Mouse (Mus musculus): ENCODE results near the gene Nufip2. TPM values are rescaled to one million over a fixed set of nuclear protein-coding genes. Genes with fewer than 3 reads are reported as not detected.
"Not testable (repeated sequence)": the region's sequence is repeated elsewhere in the genome, so short reads cannot be mapped to it uniquely, and the experiment has no call there.

Nufip2 gene
- total RNA-seq, 2 experiments from 2014 or later = 38.0 to 42.0 TPM

DNA sequence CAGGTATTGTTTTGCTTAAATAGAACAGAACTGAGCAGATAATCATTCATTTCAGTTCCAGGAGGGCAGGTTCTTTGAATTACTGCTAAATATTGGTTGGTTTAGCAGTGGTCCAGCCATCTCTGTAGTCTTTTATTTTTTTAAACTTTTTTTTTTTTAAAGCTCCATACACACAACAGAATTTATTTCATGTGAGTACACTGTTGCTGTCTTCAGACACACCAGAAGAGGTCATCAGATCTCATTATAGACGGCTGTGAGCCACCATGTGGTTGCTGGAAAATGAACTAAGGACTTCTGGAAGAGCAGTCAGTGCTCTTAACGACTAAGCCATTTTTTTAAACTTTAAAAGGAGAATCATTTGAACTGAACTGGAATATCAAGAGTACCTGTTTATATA lies 11.3 kb downstream of the Nufip2 start:
- no peak for DNase-seq
- intact Hi-C loops (cut with DNase I; ENCODE audit: low total_unique reads) = no loop called here

- no peak for DNase-seq
- intact Hi-C loops (cut with DNase I; ENCODE audit: low total_unique reads) = no loop called here
Observed at GRCm38 (mm10) chr11:77705920-77706319, 20.0 kb downstream of the Nufip2 start.

GRCm38 (mm10) chr11:77709039-77709438 lies 23.1 kb downstream of the Nufip2 start:
- DNase-seq = no peak
- intact Hi-C loops (cut with DNase I; ENCODE audit: low total_unique reads) = no loop called here

- intact Hi-C loops (cut with DNase I; ENCODE audit: low total_unique reads) = no loop called here
- no peak for DNase-seq
Observed at GRCm38 (mm10) chr11:77713736-77714135, 27.8 kb downstream of the Nufip2 start.

- intact Hi-C loops (cut with DNase I; ENCODE audit: low total_unique reads) = no loop called here
- no peak for DNase-seq
Observed at GRCm38 (mm10) chr11:77719055-77719454, 33.1 kb downstream of the Nufip2 start.

- intact Hi-C loops (cut with DNase I; ENCODE audit: low total_unique reads) = no loop called here
- DNase-seq = no peak
Observed at GRCm38 (mm10) chr11:77721389-77721788, 35.4 kb downstream of the Nufip2 start.

GRCm38 (mm10) chr11:77724766-77725165 lies 38.8 kb downstream of the Nufip2 start:
- no peak for DNase-seq
- intact Hi-C loops (cut with DNase I; ENCODE audit: low total_unique reads) = no loop called here

DNA sequence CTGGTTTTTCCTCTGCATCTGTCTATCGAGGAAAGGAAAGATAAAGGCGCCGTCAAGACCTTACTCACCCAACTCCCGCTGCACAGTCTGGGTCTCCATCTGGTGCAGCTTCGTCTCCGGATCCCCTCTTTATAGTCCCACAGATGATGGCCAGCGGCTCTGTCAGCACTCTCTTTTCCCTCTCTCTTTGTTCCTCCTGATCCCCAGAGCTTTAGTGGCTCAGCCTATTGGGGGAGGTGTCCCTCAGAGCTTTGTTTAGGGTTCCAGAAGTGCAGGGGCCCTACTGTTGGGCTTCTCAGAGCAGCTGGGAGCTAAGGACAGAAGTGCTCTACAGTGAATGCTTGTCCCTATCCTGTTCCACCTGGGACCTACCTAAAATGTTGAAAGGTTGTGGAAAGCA lies 39.2 kb downstream of the Nufip2 start, which contains the start of gene Cryba1:
Cryba1 (minus strand) TSS at position 101 of the 400 bp plus-strand sequence.
- intact Hi-C loops (cut with DNase I; ENCODE audit: low total_unique reads) = no loop called here
- no peak for DNase-seq

DNA sequence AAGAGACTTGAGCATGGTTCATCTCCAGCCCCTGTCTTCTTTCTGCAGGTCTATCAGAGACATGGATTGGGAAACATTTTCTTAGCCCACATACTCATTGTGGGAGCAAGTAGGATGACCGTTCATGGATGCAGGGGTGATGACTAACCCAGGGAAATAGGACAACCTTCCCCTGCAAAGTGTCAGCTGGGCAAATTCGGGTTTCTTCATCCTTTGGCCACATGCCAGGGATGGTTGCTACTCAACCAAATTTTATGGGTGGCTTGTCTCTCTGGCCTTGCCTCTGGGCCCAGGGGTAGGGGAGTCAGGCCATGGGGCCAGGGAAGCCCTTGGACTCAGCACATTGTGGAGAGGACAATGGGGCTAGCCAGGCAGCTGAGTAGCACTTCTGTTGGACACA lies 42.6 kb downstream of the Nufip2 start:
- intact Hi-C loops (cut with DNase I; ENCODE audit: low total_unique reads) = no loop called here
- DNase-seq = no peak

- peak; percentile 86 for DNase-seq
- intact Hi-C loops (cut with DNase I; ENCODE audit: low total_unique reads) = no loop called here
Observed at GRCm38 (mm10) chr11:77737289-77737688, 51.3 kb downstream of the Nufip2 start.

DNA sequence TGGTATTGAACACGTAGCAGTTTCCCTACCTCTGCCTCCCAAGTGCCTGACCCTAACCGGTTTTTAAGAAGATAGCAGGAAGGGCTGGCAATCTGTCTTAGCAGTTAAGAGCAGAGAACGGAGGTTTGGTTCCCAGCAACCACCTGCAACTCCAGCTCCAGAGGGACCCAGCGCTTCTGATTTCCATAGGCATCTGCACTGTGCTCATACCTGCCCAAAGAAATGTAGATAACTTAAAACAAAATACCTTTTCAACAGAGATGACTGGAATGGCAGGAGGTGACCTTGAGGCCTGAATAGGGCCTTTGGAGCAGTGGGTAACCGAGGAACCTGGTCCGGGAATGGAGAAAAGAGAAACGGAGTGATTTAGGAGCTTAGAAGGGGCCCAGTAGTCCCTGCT lies 52.6 kb downstream of the Nufip2 start:
- intact Hi-C loops (cut with DNase I; ENCODE audit: low total_unique reads) = no loop called here

GRCm38 (mm10) chr11:77743966-77744365 lies 58.0 kb downstream of the Nufip2 start:
- intact Hi-C loops (cut with DNase I; ENCODE audit: low total_unique reads) = no loop called here
- no peak for DNase-seq

More for the DNA sequence above, 52.6 kb downstream of the Nufip2 start:
- no peak for DNase-seq

GRCm38 (mm10) chr11:77746652-77747051 lies 60.7 kb downstream of the Nufip2 start:
- DNase-seq = no peak
- intact Hi-C loops (cut with DNase I; ENCODE audit: low total_unique reads) = no loop called here

DNA sequence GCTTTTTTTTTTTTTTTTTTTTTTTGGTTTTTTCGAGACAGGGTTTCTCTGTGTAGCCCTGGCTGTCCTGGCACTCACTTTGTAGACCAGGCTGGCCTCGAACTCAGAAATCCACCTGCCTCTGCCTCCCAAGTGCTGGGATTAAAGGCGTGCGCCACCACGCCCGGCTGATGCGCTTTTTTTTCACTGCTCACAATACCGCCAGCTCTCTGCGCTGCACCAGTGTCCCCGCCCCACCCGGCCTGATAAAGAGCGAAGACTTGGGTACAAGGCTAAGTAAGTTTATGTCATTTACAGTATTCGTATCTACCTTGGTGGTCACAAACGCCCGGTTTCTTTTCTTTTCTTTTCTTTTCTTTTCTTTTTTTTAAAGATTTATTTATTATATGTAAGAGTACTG lies 61.1 kb downstream of the Nufip2 start:
- intact Hi-C loops (cut with DNase I; ENCODE audit: low total_unique reads) = not testable (repeated sequence)

GRCm38 (mm10) chr11:77748996-77749395 lies 63.0 kb downstream of the Nufip2 start:
- intact Hi-C loops (cut with DNase I; ENCODE audit: low total_unique reads) = no loop called here

More for the DNA sequence above, 61.1 kb downstream of the Nufip2 start:
- DNase-seq = not testable (repeated sequence)

GRCm38 (mm10) chr11:77752525-77752924 lies 66.6 kb downstream of the Nufip2 start:
- intact Hi-C loops (cut with DNase I; ENCODE audit: low total_unique reads) = loop anchor here (5.0 kb wide), 1 partner anchor 35 kb away; the partner anchor contains the start of gene Gm10277
- no peak for DNase-seq

More at GRCm38 (mm10) chr11:77748996-77749395, 63.0 kb downstream of the Nufip2 start:
- no peak for DNase-seq

DNA sequence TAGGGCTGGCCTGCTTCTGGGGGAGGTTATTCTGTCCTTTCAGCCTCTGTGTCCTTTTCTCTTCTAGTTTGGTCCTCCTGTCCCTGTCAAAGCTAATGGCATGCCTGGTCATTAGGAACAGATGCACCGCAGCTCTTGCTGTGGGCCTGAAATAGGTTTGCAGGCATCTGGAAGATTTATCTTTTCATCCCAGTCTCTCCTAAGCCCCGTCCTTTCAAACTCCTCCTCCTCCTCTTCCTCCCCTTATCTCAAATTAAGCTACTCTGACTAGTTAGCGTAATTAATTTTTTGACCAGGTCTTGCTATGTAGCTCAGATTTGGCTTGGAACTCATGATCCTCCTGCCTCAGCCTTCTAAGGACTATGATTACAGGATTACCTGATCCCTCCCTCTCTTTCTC lies 67.5 kb downstream of the Nufip2 start:
- intact Hi-C loops (cut with DNase I; ENCODE audit: low total_unique reads) = loop anchor here (5.0 kb wide), 1 partner anchor 34 kb away; the partner anchor contains the start of gene Gm10277

DNA sequence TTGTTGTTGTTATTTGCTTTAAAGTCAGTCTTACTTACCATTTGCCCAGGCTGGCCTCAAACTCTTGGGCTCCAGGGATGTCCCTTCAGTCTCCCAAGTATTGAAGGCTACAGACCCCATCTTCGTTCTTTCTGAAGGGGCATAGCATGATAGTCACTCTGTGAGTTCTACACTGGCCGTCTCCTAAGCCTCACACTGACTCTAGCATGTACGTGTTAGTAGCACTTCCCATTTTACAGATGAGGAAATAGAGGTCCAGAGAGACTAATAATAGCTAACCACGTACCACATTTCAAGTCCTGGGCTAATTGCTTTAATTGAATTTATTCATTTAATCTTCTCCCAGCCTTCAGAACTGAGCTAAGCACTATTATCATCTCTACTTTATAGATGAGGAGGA lies 74.1 kb downstream of the Nufip2 start:
- intact Hi-C loops (cut with DNase I; ENCODE audit: low total_unique reads) = no loop called here
- no peak for DNase-seq

More for the DNA sequence above, 67.5 kb downstream of the Nufip2 start:
- no peak for DNase-seq

GRCm38 (mm10) chr11:77762783-77763672 lies 77.1 kb downstream of the Nufip2 start, which contains the start of gene Myo18a:
TSS of gene Myo18a (plus strand) at chr11:77763246.
- DNase-seq = peak; percentile 85
- intact Hi-C loops (cut with DNase I; ENCODE audit: low total_unique reads) = loop anchor here (2.0 kb wide), 1 partner anchor 52 kb away; no protein-coding TSS in a partner anchor

GRCm38 (mm10) chr11:77763673-77764340 lies 77.9 kb downstream of the Nufip2 start:
- DNase-seq = peak; percentile 39
- intact Hi-C loops (cut with DNase I; ENCODE audit: low total_unique reads) = loop anchor here (2.0 kb wide), 1 partner anchor 51 kb away; no protein-coding TSS in a partner anchor
